Mouse (Mus musculus): ENCODE data around the gene Grin1. TPM values are rescaled to one million over a fixed set of nuclear protein-coding genes. Genes with fewer than 3 reads are reported as not detected.
A peak's percentile ranks its signal among the peaks of the same experiment; 100 is the strongest.

The Grin1 gene
- polyA plus RNA-seq, 1 experiment, result 282 TPM

- H3K4me3 ChIP-seq (replicated peaks; ENCODE audit: insufficient read depth, low read depth, low read length), result peak within 1 kb of the TSS; percentile 29
- peak; percentile 82 to 86 for DNase-seq
- TF ChIP-seq CTCF (IDR thresholded peaks at IDR 0.05; ENCODE audit: borderline replicate concordance, insufficient read depth, low read depth, low read length) (no peak), POLR2A (IDR thresholded peaks at IDR 0.05; ENCODE audit: borderline replicate concordance, insufficient read depth, low read length) (peak; percentile 16; the same call in 1 of the 2 replicates)
- 2% methylated on average over 11 of the region's 11 CpGs for WGBS
- H3K27ac ChIP-seq (ENCODE audit: insufficient read depth, low read length), result peak within 1 kb of the TSS; percentile 68
- H3K27me3 ChIP-seq (ENCODE audit: control insufficient read depth, insufficient read depth, low read length), result no peaks in the 10 kb centered on the region
- H3K4me1 ChIP-seq (ENCODE audit: control insufficient read depth, insufficient read depth, low read length), result peaks cover 67% of the 10 kb centered on the region
These were observed 29.3 kb downstream of the Grin1 start, which contains the start of gene Lrrc26 for GRCm38 (mm10) chr2:25289651-25290050. Gene Lrrc26 (plus strand): TSS chr2:25289915.

- Histone ChIP-seq H3K4me3 (replicated peaks; ENCODE audit: insufficient read depth, low read depth, low read length) (no peak overlapping the region), H3K27me3 (ENCODE audit: control insufficient read depth, insufficient read depth, low read length) (no peaks in the 10 kb centered on the region), H3K4me1 (ENCODE audit: control insufficient read depth, insufficient read depth, low read length) (peaks cover 63% of the 10 kb centered on the region), H3K27ac (ENCODE audit: insufficient read depth, low read length) (no peak overlapping the region)
- TF ChIP-seq POLR2A (IDR thresholded peaks at IDR 0.05; ENCODE audit: borderline replicate concordance, insufficient read depth, low read length) (0 out of 2 replicates have a peak, but pooled peaks have one; percentile 32), CTCF (IDR thresholded peaks at IDR 0.05; ENCODE audit: borderline replicate concordance, insufficient read depth, low read depth, low read length) (0 out of 2 replicates have a peak, but pooled peaks have one; percentile 16)
- DNase-seq, result peak; percentile 46 to 55
- 59% methylated on average over 7 of the region's 7 CpGs for WGBS
These were observed 30.1 kb downstream of the Grin1 start for GRCm38 (mm10) chr2:25288734-25289345.

DNA sequence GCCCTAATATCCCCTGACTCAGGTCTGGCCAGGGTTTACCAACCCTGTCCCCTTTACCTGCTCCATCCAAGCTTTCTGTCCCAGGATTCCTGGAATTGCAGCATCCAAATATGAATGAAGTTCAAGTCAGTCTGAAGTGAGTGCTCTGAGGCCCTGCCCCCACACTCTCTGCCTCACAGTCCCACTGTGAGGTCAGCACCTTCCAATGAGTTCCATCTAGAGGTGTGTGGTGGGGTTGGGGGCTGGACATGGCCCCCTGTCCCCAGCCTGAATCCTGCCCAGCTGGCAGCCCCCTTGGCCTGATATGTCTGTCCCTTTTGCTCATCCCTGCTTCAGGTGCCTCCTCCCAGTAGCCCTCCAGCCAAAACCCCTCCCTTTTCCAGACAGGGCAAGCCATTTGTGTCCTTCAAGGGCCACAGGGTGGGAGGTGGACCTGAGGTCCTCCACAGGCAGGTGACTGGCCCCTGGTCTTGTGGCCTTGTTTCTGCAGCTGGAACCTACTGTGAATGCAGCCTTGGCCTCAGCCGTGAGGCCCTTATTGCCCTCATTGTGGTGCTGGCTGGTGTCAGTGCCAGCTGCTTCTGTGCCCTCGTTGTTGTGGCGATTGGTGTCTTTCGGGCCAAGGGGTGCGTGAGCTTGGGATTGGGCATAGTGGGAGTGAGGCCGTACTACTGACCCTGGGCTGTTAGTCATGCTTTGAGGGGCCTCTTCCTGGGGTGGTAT is 30.9 kb downstream of the Grin1 start, which contains the start of gene Tmem210:
Tmem210 (plus strand) TSS at position 219 of the 723 bp plus-strand sequence.
- H3K4me3 ChIP-seq (replicated peaks; ENCODE audit: insufficient read depth, low read depth, low read length), result no peak within 1 kb of the TSS
- no peaks in the 10 kb centered on the region for H3K27me3 ChIP-seq (ENCODE audit: control insufficient read depth, insufficient read depth, low read length)
- peak within 1 kb of the TSS; percentile 26 for H3K27ac ChIP-seq (ENCODE audit: insufficient read depth, low read length)
- TF ChIP-seq POLR2A (IDR thresholded peaks at IDR 0.05; ENCODE audit: borderline replicate concordance, insufficient read depth, low read length), result peak; percentile 12; the same call in 1 of the 2 replicates
- TF ChIP-seq CTCF (IDR thresholded peaks at IDR 0.05; ENCODE audit: borderline replicate concordance, insufficient read depth, low read depth, low read length), result no peak
- 25% methylated on average over 6 of the region's 6 CpGs for WGBS
- H3K4me1 ChIP-seq (ENCODE audit: control insufficient read depth, insufficient read depth, low read length), result peaks cover 59% of the 10 kb centered on the region
- DNase-seq, result peak in 1 of 2 experiments; percentile 58

- H3K27ac ChIP-seq (ENCODE audit: insufficient read depth, low read length), result peak overlapping the region; percentile 26
- no peak for TF ChIP-seq CTCF (IDR thresholded peaks at IDR 0.05; ENCODE audit: borderline replicate concordance, insufficient read depth, low read depth, low read length)
- TF ChIP-seq POLR2A (IDR thresholded peaks at IDR 0.05; ENCODE audit: borderline replicate concordance, insufficient read depth, low read length), result peak; percentile 14; the same call in 1 of the 2 replicates
- H3K27me3 ChIP-seq (ENCODE audit: control insufficient read depth, insufficient read depth, low read length), result no peaks in the 10 kb centered on the region
- DNase-seq, result peak; percentile 70 to 73
- peaks cover 54% of the 10 kb centered on the region for H3K4me1 ChIP-seq (ENCODE audit: control insufficient read depth, insufficient read depth, low read length)
- no peak overlapping the region for H3K4me3 ChIP-seq (replicated peaks; ENCODE audit: insufficient read depth, low read depth, low read length)
- WGBS, result 5% methylated on average over 7 of the region's 7 CpGs
These were observed 31.9 kb downstream of the Grin1 start for GRCm38 (mm10) chr2:25286837-25287636.

DNA sequence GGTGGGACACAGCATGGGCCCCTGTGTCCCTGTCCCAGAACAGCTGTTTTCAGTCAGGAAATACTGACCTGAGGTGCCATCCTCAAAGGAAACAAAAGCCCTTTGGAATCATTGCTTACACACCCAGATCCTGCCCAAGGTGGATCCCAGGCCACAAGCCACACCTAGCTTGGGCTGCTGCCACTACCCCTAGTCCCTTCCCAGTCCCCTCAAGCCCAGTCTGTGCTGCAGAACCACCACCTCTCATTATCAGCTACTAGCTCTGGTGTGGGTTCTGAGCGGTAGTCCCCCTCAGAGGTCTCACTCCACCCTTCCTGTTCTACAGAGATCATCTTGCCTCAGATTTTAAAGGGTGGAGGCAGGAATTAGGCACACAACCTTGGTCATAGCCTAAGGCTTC is 32.7 kb downstream of the Grin1 start:
- H3K27ac ChIP-seq (ENCODE audit: insufficient read depth, low read length), result peak overlapping the region; percentile 10; the same call in 1 of the 2 replicates

DNA sequence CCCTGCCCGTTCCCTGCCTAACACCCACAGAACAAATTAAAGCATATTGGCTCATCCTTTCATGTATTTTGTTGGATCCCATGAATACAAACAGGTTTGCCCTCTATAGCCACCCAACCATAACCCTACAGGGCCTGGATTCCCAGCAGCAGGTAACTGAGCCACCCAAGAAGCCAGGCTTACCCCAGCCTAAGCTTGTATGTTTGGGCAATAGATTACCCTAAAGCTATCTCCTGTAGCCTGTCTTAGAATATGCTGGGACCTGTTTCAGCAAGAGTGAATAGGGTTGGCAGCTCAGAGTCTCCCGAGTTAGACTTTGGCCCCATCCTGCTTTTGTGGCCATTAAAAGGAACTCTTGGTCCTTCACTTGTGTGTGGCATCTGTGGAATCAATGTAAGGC is 33.4 kb downstream of the Grin1 start:
- H3K27ac ChIP-seq (ENCODE audit: insufficient read depth, low read length), result no peak overlapping the region
- no peak for DNase-seq
- H3K4me3 ChIP-seq (replicated peaks; ENCODE audit: insufficient read depth, low read depth, low read length), result no peak overlapping the region
- TF ChIP-seq CTCF (IDR thresholded peaks at IDR 0.05; ENCODE audit: borderline replicate concordance, insufficient read depth, low read depth, low read length), result no peak
- 80% methylated on average over 2 of the region's 2 CpGs for WGBS
- no peaks in the 10 kb centered on the region for H3K27me3 ChIP-seq (ENCODE audit: control insufficient read depth, insufficient read depth, low read length)
- peaks cover 40% of the 10 kb centered on the region for H3K4me1 ChIP-seq (ENCODE audit: control insufficient read depth, insufficient read depth, low read length)

More for the DNA sequence above, 32.7 kb downstream of the Grin1 start:
- 69% methylated on average over 1 of the region's 1 CpGs for WGBS
- no peak overlapping the region for H3K4me3 ChIP-seq (replicated peaks; ENCODE audit: insufficient read depth, low read depth, low read length)
- DNase-seq, result peak in 1 of 2 experiments; percentile 32
- TF ChIP-seq POLR2A (IDR thresholded peaks at IDR 0.05; ENCODE audit: borderline replicate concordance, insufficient read depth, low read length), result 0 out of 2 replicates have a peak, but pooled peaks have one; percentile 2
- TF ChIP-seq CTCF (IDR thresholded peaks at IDR 0.05; ENCODE audit: borderline replicate concordance, insufficient read depth, low read depth, low read length), result no peak
- peaks cover 47% of the 10 kb centered on the region for H3K4me1 ChIP-seq (ENCODE audit: control insufficient read depth, insufficient read depth, low read length)
- no peaks in the 10 kb centered on the region for H3K27me3 ChIP-seq (ENCODE audit: control insufficient read depth, insufficient read depth, low read length)
